Mouse (Mus musculus) B cell, adult 62 days (primary cell): ENCODE results near the gene Zfp566. TPM values are rescaled to one million over a fixed set of nuclear protein-coding genes. Genes with fewer than 3 reads are reported as not detected.

ENCODE experiments used
- total RNA-seq: library from RNA; stranded (reverse); gene quantifications from 4 replicates; pipeline ENCODE4 v1.2.4, GENCODE M21; 2023

Zfp566 gene
- total RNA-seq: 3.4 to 7.1 TPM (median 5.3 TPM) in 4 replicates

DNA sequence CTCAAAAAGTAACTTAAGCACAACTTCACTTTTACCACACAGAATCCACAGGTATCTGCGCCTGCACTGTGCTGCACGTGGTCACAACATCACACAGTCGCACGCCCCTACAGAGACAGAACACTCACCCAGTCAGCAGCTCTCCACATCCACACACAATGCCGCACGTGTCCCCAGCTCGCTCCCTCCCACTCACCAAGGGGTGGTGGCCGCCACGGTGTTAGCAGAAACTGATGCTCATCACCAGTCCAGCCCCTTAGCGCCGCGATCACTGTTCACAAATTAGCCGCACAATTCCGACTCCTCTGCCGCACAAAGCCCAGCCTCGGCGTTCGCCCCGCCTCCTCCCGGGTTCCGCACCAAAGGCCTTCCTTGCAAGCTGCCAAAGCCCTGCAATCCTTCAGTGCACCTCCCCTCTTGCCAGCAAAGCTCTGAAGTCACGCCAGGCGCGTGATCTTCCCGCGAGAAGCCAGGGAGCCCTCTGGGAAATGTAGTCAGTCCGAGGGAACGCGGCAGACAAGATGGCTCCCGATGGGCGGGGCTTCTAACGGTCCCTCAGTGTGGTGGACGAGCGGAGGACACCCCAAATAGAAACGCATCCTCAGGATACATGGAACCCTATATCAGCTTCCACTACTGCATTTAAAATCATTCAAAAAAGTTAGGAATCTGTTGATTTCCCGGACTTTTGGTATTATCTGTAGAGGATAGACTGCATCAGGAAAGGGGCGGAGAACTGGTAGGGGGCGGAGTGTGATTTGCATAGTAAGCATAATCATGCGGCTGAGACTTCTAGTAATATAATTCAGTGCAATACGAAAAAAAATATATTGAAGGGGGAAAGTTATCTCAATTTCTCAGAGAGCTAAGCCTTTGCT is at the start of gene Zfp566, which contains the start of gene Gm26920:
Gene Zfp566, minus strand, starts transcription at position 436 of the 878 bp plus-strand sequence.
Gene Gm26920, minus strand, starts transcription at position 319 of the 878 bp plus-strand sequence.

DNA sequence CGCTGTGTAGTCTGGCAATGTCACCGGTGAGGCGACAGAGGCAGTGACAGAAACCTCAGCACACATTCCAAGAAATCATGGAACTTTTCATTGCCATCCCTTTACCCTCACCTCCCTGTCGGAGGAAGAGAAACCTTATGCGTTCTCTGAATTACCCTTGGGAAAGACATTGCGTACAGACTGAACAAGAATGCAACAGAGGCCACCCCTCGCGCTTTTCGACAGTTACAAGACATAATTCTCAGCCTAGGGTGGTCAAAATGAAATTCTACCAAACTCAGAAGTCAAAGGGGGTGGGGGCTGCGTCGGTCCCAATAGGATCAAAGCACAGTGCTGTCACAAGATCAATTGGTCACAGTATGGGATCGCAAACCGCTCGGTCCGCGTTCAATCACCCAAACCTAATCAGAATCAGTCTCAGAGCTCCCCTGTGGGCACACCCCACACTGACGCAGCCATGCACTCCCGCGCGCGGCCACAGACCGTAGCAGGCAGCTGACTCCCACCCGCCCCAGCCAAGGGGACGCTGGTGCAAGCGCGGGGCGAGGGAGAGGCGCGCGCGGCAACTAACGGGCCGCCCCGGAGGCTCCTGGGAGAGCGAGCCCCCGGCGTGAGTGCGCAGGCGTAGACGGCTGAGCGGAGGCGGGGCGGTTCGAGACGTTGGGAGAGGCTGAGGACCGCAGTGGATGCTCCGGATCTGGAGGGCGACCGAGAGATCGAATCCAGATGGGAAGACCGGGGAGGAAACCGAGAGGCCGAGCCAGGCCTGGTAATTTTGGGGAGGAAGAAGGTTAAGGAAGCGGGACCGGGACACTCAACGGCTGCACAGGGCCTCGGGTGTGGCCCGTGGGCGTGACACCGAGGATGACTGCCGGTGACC is 31.2 kb upstream of the Zfp566 start, which contains the start of gene Zfp382:
Gene Zfp382, plus strand, starts transcription at position 635 of the 880 bp plus-strand sequence.

DNA sequence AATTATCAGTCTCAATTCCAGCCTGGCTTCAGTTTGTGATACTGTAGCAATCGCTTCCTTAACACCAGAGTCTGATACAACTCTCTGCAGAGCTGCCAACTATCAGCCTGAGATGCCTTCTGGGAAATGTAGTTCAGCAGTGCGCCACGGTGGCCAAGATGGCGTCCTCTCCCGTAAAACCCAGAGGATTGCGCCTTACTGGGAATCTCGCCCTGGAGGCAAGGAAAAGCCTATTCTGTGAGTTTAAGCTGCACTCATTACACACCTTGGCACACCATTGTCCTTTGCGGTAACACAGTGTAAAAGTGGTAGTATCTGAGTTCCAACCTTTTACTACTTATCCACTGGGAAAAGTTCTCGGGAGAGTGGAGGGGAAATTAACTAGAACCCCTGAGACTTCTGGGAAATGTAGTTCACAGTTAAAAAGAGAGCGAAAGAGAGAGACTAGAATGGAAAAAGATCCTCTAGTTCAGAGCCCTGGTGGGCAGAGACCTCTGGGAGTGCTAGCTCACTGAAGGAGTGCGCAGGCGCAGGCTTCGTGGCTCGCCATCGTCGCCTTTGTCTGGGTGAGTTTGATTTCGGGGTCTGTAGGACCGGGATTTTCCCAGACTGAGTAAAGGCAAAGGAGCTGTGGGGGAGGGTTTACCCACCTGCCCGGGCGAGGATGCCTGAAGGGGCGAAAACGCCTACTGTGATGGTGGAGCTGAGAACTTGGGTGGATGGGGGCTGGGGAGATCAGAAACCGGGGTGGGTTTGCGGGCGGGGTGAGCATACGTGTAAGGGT is 4.5 kb upstream of the Zfp566 start, which contains the start of gene Zfp260:
Gene Zfp260, plus strand, starts transcription at position 132 of the 784 bp plus-strand sequence.

DNA sequence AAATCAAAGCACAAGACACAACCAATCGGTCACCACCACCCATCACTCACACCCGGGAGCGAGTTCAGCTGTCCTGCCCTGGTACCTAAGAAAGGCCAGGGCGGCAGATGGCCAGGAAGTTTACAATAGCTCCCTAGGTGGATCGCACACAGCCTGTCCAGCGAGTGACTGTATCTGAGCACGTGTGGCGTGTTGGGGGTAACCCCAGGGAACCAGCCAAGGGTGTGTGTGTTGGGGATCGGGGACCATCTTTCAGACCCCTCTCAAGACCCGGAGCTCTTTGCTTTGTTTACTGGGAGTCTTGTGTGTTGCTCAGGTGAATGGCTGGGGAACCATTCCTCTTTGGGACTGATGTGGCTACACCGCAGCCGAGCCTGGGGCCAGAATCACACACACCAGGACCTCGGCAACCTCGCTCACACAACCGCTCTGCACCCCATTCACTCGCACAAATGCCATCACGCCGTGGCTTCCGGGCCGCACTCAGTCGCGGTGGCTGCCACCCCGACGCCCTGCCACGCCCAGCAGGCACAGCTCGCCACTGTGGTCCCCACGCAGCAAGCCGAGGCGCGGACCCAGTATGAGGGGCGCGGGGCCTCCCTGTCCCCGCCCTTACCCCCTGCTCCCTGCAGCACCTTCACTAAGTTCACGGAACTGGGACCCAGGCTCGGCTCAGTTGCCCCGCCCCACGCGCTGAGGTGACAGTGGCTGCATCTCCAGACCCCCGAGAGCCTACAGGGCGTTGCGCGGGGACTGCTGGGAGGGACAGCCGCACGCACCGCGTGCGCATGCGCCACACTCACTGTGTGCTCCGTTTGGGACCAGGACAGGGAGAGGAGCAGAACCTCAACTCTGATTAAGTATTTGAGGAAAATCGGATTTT is 17.9 kb downstream of the Zfp566 start, which contains the start of gene Zfp82:
Gene Zfp82, minus strand, starts transcription at position 755 of the 883 bp plus-strand sequence.

DNA sequence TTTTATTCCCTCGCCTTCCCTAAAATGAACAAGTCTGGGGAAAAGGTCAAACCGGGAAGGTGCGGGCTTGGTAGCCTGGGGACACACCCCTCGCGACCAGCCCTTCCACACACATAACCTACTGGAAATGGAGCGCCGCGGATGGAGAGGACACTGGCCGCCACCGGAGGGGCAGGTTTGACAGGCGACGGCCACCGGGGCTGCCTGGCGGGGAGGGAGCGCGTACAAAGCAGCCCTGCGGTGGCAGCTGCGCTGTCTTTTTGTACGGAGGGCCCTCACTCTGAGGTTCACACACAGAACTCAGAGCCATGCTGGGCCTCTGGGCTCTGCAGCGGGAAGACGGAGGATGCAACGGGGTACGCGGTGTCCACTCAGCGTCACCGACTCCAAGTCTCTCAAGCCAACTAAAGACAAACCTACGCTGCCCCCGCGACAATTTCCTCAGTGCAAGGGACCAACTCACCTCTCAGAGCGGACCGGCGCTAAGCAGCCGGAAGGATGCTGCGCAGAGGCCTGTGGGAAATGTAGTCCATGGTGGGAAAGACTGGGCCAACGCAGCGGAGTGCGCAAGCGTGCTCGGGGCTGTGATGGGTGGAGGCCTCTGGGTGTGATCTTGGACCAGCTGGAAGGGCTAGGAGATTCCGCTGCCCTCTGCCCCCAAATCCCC is 39.3 kb downstream of the Zfp566 start, which contains the start of gene Zfp14:
Gene Zfp14, minus strand, starts transcription at position 499 of the 667 bp plus-strand sequence.

Other genes starting within 250 kb of the Zfp566 start
- 3.8 to 4.8 TPM (median 4.7 TPM) in 4 replicates for gene Zfp940, start 236.9 kb downstream of the Zfp566 start, total RNA-seq
- 11.6 to 16.9 TPM (median 15.0 TPM) in 4 replicates for gene Zfp420, start 230.5 kb downstream of the Zfp566 start, total RNA-seq
- gene Zfp27, start 184.0 kb downstream of the Zfp566 start, total RNA-seq: 7.7 to 11.1 TPM (median 10.1 TPM) in 4 replicates
- 2.9 to 5.3 TPM (median 4.5 TPM) in 4 replicates for gene Zfp383, start 182.3 kb downstream of the Zfp566 start, total RNA-seq
- gene Zfp74, start 136.4 kb downstream of the Zfp566 start, total RNA-seq: 8.1 to 11.9 TPM (median 10.2 TPM) in 4 replicates
- gene Zfp568, start 106.6 kb downstream of the Zfp566 start, total RNA-seq: 21.7 to 29.4 TPM (median 24.5 TPM) in 4 replicates
- gene Zfp14, start 39.1 kb downstream of the Zfp566 start, total RNA-seq: 2.8 to 4.2 TPM (median 2.9 TPM) in 4 replicates
- 2.3 to 4.9 TPM (median 4.0 TPM) in 4 replicates for gene Zfp82, start 17.6 kb downstream of the Zfp566 start, total RNA-seq
- 1.4 TPM in 1 of 4 replicates, not detected in the others for gene Gm26920, start 117 bp downstream of the Zfp566 start, total RNA-seq
- 21.4 to 32.3 TPM (median 22.1 TPM) in 4 replicates for gene Zfp260, start 4.2 kb upstream of the Zfp566 start, total RNA-seq
- 11.9 to 15.5 TPM (median 15.2 TPM) in 4 replicates for gene Zfp382, start 31.4 kb upstream of the Zfp566 start, total RNA-seq
- 43.1 to 54.7 TPM (median 48.2 TPM) in 4 replicates for gene Zfp146, start 79.2 kb upstream of the Zfp566 start, total RNA-seq
- not detected in 4 replicates for gene Cox7a1, start 93.6 kb upstream of the Zfp566 start, total RNA-seq
- gene Capns1, start 108.3 kb upstream of the Zfp566 start, total RNA-seq: 170 to 185 TPM (median 179 TPM) in 4 replicates
- gene Polr2i, start 141.4 kb upstream of the Zfp566 start, total RNA-seq: 34.3 to 44.9 TPM (median 41.8 TPM) in 4 replicates
- gene Tbcb, start 141.7 kb upstream of the Zfp566 start, total RNA-seq: 30.0 to 41.9 TPM (median 35.3 TPM) in 4 replicates
- gene Ovol3, start 145.2 kb upstream of the Zfp566 start, total RNA-seq: not detected in 4 replicates
- 1.2 to 2.7 TPM (median 1.7 TPM) in 4 replicates for gene Thap8, start 189.6 kb upstream of the Zfp566 start, total RNA-seq
- gene Wdr62, start 189.9 kb upstream of the Zfp566 start, total RNA-seq: 6.4 to 9.9 TPM (median 8.2 TPM) in 4 replicates
- 1.2 TPM in 1 of 4 replicates, not detected in the others for gene Clip3, start 201.2 kb upstream of the Zfp566 start, total RNA-seq
- 67.8 to 84.6 TPM (median 78.6 TPM) in 4 replicates for gene Alkbh6, start 218.2 kb upstream of the Zfp566 start, total RNA-seq
- 3.5 to 6.6 TPM (median 5.7 TPM) in 4 replicates for gene Syne4, start 224.3 kb upstream of the Zfp566 start, total RNA-seq
- gene E130208F15Rik, start 231.2 kb upstream of the Zfp566 start, total RNA-seq: 4.5 to 5.6 TPM (median 5.1 TPM) in 4 replicates
- 17.4 to 20.4 TPM (median 17.5 TPM) in 4 replicates for gene Sdhaf1, start 233.4 kb upstream of the Zfp566 start, total RNA-seq